Mouse (Mus musculus) left cerebral cortex, adult 8-10 months (tissue): Measurements from ENCODE around the gene Elavl2. TPM values are rescaled to one million over a fixed set of nuclear protein-coding genes. Genes with fewer than 3 reads are reported as not detected.
"Not testable (repeated sequence)": the region's sequence is repeated elsewhere in the genome, so short reads cannot be mapped to it uniquely, and the experiment has no call there.

Experiments used
- DNase-seq, 2 experiments: peaks; one replicate each; pipeline ENCODE4 v3.0.0; 2022; ENCODE audit warnings: low spot score in 2 of 2
- total RNA-seq, 4 experiments: library from RNA; stranded (reverse); gene quantifications; 2 replicates each; pipeline ENCODE4 v1.2.4; 2022

Elavl2 gene
- total RNA-seq, 4 experiments from 2014 or later: 93.4 to 120 (median 115) TPM

DNA sequence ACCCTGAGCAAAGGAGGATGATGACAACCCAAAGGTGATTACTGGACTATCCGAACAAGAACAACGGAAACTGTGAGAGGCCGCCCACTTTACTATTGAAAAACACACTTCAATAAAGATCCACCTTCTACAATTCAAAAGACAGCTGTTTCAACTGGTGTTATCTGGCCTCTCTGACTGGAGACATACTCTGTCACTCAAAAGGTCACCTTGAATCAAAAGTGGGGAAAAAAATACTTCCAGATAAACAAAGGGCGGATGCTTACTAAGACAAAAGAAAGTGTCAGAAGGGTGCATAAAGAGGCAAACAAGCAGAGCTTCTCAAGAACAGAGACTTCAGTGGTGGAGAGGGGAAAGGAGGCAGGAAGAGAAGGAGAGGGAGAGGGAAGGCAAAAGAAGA lies 66.4 kb downstream of the Elavl2 start:
- DNase-seq: no peak

DNA sequence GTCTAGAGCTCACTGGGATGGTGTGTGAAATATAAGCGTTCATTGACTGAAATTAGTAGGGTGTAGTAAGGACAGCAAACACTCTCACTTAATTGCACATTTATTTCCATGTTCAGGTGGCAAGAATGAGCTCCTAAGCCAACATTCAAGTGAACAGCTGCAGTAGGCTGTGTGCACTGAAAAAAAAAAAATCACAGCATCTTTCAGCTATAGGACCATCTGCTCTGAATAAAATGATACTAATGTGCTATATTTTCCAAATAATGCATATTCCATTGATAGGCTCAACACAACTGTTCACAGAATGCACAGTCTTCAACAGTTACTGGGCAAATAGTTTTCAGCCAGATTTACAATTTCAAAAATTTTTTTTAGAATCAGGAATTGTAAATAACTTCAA lies 89.8 kb downstream of the Elavl2 start:
- DNase-seq: no peak

DNA sequence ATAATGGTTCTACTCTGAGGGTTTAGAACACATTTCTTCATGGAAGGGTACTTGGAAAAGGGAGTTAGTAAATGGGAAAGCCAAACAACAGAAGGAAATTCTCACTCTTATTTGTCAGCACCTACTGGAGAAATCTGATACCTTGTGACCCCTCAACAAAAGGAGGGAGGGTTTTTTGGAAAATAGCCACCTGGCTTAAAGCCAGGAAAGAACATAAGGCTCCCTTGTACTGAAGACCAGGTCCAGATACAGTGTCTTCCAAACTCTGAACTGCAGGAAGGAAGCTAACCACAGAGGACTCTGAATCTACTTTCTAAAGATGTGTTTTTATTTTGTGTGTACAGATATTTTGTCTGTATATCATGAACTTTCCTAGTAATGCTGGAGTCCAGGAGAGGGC lies 102.9 kb downstream of the Elavl2 start:
- no peak for DNase-seq

DNA sequence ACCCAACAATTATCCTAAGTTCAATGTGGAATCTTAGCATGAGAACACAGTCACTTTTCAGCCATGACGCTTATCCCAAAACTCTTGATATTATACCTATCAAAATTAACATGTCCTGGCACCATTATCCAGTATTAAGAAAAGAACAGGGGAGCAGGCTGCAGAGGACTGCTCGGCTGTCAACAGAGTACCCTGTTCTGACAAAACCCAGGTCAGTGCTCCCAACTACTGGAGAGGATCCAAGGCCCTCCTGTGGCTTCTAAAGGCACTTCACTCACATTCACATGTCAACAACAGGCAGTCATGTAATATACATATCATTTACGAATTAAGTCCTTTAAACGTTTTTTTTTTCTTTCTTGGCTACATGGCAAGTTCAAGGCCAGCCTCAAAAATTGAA lies 105.3 kb downstream of the Elavl2 start:
- no peak for DNase-seq

DNA sequence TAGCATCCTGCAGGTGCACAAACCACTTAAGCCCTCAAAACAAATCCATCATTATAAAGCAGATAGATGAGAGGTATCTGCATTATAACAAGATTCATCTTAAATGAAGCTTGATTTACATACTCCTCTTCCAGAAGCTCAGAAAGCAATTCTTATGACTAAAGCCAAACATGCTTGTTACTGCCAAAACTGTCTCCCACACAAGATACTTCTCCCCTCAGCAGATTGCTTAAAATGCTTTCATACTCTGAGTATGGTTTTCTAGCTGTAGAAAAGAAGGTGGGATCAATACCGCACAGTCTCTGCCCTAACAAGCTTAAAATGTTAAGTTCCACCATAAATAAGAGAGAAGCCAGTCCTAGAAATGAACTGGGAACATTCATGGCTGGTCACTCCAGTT lies 109.1 kb downstream of the Elavl2 start:
- DNase-seq: no peak

DNA sequence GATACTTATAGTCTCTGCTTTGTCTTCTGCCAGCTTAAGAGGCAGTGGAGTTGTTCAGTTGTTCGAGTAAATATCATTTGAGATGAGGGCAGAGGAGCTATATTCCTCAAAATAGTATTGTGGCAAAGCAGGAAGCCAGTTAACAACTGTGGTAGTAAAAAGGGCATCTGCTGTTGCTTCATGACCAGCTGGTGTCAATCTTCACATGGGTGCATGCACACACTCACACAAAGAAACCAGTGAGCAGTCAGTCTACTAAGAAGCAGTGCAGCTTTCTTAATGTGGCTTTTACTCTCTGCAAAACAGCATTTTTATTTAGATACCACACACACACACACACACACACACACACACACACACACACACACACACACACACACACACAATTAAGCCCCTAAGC lies 110.2 kb downstream of the Elavl2 start:
- no peak for DNase-seq

DNA sequence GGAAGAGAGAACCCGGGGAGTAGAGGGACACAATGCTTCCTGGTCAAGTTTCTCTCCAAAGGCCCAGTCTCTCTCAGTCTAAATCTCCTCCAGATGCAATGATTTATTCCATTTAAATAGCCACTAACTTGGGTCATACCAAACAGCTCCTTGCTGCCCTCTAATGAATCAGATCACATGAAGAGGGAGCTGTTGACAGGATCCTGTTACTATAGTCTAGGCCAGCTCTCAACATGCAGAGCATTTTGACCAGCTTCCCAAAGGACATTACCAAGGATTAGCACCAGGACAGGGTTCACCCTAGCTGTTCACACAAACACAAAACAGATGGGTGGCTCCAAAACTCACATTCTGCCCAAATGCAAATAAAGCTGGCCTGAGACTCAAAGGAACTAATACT lies 111.4 kb downstream of the Elavl2 start:
- no peak for DNase-seq

DNA sequence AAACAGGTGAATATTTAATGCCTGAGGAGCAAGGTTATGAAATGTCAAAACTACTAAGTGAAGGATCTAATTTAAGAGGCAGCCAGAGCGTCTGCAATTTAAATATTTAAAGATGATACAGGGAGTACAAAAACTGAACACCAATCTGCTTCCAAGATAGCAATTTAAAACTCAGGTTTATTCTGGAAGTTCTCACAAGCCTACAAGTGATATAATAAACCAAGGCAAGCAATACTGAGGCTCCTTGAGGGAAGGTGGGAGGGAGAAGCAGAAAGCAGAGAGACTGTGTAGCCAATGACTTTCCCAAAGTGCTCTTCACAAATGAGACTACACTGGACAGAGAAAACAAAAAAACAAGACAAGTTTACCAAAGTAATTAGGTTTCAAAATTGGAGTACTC lies 132.2 kb downstream of the Elavl2 start:
- DNase-seq: no peak

DNA sequence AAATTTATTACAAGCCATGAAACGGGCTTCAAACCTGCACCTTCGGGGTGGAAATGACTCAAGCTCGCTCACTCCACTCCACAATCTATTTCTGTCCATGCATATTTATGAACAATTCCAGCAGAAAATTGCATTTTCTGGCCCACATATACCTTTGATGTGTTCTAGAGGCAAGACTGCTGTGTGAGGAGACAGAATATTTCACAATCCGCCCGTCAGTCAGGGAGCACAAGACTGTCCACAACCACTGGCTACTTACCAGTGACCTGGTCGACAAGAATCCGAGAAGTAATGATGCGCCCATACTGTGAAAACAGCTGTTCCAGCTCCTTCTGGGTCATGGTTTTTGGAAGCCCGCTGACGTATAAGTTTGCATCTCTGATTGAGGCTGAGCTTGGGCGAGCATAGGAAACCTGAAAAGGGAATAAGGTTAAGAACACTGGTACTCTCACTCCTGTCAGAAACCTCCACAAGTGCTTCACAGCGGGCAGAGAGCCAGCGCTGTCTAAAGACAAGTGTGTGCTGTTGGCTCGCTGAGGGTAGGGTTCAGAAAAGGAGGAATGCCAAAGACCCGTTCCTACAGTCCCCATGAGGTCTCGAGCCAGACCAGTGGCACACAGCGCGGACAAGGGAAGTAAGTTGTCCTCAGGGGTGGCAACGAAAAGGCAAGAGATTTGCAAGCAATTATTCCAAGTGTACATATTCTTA lies 136.7 kb downstream of the Elavl2 start:
- DNase-seq: no peak

DNA sequence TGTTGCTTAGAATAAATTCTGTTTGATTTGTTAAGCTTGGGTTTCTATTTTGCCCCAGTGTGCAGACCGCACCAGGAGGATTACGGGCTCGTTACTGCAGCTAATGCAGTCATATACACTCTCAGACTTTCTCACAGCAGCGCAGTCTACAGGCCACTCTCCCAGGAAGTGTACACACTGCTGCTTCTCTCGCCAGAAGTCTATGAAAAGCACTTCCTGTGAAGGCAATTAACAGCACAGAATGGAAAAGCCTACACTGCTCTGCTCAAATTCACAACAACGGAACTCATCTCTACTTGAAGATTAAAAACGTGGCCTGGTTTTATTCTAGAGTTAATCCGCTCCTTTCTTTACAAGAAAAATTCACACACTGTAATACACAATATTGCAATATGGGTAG lies 137.7 kb downstream of the Elavl2 start:
- DNase-seq: no peak

DNA sequence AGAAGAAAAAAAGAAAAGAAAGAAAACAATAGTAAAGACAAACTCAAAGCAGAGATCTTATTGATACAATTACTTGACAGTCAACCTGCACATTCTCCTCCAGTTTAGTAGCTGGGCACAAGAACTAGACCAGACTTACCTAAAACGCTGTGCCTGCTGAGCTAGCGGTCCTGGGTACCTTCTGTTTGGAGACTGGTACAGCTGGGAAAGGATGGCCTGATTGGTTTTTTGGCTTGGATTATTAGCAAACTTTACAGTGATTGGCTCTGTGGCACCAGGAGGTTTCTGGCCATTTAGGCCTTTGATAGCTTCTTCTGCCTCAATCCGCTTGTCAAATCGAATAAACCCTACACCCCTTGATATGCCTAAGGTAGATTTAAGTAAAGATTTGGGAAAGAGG lies 140.0 kb downstream of the Elavl2 start:
- no peak for DNase-seq

DNA sequence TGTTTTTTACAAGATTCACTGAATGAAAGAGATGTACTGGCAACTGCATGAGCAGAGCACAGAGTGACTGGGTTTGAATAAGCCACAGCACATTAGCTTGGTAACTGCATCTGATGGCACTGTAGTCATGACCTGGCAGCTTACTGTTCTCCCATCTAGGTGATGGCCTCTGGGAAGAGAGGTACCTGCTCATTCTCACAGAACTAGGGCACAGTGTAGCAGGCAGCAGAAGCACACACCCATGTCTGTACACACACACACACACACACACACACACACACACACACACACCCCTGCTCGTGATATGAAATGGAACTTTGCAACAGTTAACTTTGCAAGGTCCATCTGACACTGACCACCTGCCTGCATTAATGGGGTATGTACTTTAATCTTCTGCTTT lies 151.9 kb downstream of the Elavl2 start:
- no peak for DNase-seq

DNA sequence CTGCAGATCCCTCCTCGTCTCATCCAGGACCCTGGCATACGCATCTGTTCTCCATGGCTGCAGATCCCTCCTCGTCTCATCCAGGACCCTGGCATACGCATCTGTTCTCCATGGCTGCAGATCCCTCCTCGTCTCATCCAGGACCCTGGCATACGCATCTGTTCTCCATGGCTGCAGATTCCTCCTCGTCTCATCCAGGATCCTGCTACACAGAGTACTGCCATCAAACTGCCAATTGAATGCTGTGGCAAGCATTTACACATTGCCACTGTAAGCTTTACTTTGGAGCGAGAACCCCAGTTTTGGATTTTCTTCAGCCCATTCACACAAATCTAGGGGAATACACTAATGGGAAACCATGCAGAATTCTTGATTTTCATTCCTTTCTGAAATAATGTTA lies 155.4 kb downstream of the Elavl2 start:
- not testable (repeated sequence) for DNase-seq

DNA sequence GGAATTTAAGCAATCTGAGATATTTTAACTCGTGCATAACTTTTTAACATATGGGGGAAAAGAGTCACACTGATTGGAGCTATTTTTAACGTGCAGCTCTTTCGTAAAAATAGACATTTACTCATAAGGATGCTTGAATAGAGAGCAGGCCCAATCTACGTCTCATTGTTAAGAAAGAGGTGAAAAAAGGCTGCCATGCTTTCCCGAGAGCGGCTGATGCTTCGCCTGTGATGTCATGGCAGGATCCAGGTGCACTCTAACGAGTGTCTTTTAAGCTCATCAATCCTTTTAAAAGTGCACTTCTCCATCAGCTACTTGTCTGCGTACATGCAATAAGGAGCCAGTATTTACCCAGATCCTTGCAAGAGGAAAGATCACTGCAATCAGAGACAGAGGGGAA lies 156.0 kb downstream of the Elavl2 start:
- DNase-seq: peak in 1 of 2 experiments; percentile 34

DNA sequence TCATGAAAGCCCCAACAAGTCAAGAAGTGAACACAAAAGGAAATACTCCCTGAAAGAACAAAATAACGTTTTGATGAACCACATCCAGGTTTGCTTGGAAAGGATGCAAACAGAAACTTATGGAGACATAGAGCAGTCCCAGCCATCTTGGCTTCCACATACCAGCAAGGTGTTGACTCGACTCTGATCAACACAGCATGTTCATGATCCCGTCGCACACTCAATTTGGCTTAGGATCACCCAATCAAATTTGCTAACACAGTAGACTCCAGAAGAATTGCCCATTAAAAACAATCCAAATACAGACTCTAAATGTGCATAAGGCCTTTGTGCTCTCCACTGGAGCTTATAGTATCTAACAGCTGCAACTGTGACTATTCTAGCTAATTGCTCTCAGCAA lies 156.7 kb downstream of the Elavl2 start:
- DNase-seq: no peak

DNA sequence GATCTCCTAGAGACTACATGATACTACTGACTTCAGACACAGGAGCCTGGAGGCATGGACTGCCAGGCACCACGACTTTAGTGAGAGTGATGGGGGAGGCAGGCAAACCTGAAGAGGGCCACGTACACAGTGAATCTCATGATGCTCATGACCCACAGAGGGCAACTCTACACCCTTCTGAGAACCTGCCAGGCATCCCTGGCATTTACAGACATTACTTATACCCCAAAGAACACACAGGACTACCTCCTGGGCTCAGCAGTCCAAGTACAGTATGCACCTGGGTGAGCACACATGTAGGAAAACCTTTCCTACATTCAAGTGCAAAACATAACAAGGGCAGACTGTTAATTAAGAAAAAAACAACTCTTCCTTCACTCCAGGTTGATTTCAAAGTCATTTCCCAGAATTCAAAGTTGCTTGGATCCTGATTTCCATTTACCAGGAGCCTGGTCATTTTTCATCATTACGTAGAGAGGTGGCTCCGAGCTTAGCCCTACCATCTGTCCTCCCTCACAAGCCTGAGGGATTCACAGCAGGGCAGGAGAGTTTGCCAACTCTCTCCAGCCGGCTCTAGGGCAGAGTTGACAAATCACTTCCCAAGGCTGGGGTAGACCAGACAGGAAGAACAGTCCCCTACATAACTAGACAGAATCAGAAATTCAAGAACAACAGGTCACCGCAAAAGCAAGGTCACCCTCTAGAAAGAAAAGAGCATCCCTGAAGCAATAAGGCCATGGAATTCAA lies 161.7 kb downstream of the Elavl2 start:
- DNase-seq: no peak

DNA sequence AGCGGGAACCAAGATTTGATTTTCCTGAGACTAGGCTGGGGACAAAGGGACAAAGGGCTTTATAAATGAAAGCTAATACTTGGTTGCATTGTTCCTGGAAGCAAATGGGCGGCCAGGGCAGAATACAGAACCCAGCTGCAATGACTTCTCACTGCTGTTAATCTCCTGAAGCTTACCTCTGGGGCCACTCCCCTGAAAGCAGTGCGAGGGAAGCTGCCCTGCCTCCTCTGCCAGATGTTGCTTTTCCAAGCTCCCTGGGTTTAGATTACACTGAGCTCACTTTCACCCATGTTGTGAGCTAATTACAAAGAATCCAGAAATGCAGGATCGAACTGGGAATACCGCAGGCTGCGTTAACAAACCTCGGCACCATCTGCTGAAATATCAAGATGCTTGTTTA lies 163.6 kb downstream of the Elavl2 start:
- DNase-seq: no peak

DNA sequence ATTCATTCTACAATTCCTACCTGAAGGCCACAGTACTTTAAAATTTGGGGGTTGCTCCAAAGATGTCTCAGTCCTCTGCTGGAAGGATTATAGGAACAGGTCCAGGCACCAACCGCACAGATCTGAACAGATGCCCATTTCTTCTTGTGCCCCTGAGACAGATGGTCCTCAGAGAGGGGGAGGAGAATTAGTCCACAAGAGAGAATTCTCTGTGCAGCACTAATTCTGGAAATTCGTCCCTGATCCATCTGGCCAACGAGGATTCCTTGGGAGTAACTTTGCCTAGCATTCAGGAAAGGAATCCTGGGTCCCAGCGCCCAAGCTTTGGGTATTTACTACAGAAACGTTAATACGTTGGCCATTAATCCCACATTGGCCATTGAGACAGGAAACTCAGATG lies 165.6 kb downstream of the Elavl2 start:
- DNase-seq: no peak

DNA sequence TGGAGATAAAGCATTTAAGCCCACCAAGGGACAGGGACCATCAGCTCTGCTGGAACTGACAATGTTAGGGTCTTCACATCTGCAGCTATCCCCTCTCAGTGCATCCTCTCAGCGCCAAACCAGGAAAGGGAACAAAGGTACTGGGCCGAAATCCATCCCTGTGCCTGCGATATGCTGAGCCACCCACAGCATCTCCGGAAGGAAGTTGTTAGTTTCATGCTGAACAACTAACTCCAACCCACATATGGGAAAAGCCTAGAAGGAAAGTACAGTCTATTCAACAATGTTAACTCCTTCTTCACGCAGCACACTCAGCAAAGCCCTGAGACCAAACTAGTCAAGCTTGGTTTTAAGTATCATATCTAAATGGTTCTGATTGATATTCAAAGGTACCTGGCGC lies 167.0 kb downstream of the Elavl2 start:
- DNase-seq: no peak

DNA sequence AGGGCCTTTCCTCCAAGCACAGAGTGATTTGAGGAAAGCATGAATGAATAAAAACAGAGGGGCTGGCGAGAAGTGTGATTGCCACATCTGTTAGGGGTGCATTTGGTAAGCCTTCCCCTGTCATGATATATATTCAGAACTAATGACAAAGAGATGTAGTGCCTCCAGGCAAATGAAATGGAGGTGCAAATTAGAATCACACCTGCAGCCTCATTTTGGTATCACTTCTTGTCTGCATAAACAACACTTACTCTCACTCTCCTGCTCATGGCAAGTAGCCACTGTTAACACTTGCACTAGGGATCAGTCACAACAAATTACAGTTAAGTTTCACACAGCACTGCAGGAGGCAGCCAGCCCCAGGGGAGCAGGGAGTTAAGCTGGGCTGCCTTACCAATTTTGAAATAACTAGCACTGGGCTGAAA lies 170.1 kb downstream of the Elavl2 start:
- DNase-seq: no peak

DNA sequence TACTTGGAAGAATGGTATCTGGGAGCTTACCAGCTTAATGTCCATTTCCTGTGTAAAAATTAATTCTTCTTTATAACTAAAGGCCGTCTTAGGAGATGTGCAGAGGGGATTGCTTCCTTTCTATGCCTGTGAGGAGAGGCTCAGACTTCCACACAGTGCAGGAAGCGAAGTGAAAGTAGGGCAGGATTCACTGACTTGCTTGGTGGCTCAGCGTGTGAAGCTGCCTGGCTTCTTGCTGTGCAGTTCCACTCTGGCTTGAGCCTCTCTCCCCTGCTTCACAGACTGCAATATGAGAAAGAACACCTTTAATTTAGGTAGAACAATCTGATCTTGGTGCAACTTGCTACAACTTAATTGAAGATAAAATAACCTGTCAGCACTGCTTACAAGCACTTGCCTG lies 172.2 kb downstream of the Elavl2 start:
- DNase-seq: no peak

DNA sequence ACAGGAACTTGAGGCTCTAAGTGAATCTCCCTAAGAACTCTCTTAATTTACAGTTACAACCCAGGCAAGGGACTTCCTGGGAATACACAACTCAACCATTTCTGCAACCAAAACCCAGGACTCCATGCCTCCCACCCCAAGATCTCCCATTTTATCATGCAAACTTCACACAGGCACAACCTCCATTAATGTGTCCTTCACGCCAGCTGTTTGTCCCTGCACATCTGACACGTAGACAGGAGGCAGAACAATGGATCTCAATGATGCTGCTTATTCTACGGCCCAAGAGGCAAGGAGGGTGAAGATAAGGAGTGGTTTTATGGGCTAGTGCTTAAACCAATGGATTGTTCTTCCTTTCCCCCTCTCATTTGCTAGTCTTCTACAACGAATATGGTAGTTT lies 176.8 kb downstream of the Elavl2 start:
- DNase-seq: no peak

DNA sequence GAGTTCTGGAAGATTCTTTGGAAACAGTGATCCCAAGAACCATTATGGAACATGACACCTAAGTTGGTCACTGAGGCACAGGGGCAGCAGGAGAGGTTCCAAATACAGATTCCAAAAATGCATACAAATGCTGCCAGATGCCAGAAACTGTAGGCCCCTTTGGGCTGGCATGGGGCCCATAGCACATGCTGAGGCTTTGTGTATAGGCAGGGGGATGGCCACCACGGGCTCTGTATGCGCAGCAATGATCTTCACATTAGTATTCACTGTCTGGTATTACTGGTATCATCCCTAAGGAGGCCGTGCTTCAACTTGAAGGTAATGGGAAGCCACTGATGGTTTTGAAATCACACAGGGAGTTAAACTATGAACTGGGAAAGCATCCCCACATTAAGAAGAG lies 181.3 kb downstream of the Elavl2 start:
- no peak for DNase-seq
